Mouse (Mus musculus): ENCODE measurements around the gene Ttc7. TPM values are rescaled to one million over a fixed set of nuclear protein-coding genes. Genes with fewer than 3 reads are reported as not detected.

The Ttc7 gene
- total and polyA plus RNA-seq, 3 experiments, result 22.8 to 42.4 TPM; not detected in 1

GRCm38 (mm10) chr17:87387068-87387467, 104.4 kb downstream of the Ttc7 start (continued):
- TF ChIP-seq ZC3H11A (IDR thresholded peaks at IDR 0.05; ENCODE audit: low read depth, low read length) (no peak), ZNF384 (IDR thresholded peaks at IDR 0.05; ENCODE audit: low read depth, low read length) (no peak), E2F4 (IDR thresholded peaks at IDR 0.05; ENCODE audit: borderline replicate concordance, low read depth, low read length) (no peak)

DNA sequence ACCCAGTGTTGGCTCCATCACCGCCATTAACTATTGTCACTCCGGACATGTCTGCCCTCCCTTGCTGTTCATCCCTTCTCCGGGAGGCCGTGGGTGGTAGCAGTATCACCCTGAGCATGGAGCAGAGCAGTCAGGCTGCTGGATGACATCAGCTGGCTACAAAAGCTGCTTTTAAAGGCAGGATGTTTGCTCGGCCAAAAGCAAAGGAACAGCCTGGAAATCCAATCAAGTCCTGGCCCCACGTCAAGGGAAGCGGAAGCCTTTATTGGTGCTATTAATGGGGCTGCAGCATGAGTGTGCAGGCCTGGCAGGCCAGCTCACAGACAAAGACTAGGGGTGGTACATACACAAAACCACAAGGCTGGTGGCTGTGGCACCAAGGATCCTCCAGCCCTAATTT, 108.6 kb downstream of the Ttc7 start:
- Histone ChIP-seq H3K9me3 (replicated peaks; ENCODE audit: insufficient read depth, low read length) (no peaks in the 10 kb centered on the region), H3K4me3 (ENCODE audit: control insufficient read depth in 1 of 2, insufficient read depth in 1 of 2, low read depth in 2 of 2, low read length in 2 of 2) (no peak overlapping the region), H3K4me1 (ENCODE audit: control insufficient read depth in 1 of 2, insufficient read depth in 2 of 2, low read length in 2 of 2) (peaks cover 9 to 21% of the 10 kb centered on the region in 2 experiments), H3K27ac (ENCODE audit: control insufficient read depth, low read depth, low read length) (no peak overlapping the region), H3K79me2 (ENCODE audit: control insufficient read depth, insufficient read depth, low read length, poor library complexity) (no peaks in the 10 kb centered on the region), H3K27me3 (ENCODE audit: control insufficient read depth in 1 of 2, insufficient read depth in 2 of 2, low read length in 2 of 2) (no peaks in the 10 kb centered on the region), H3K36me3 (ENCODE audit: control insufficient read depth in 1 of 2, insufficient read depth in 2 of 2, low read length in 2 of 2) (peaks cover 0 to 8% of the 10 kb centered on the region in 2 experiments; a peak in 2 of 4 replicates), H3K9ac (ENCODE audit: control insufficient read depth, low read depth, low read length, poor library complexity, severe bottlenecking) (no peak overlapping the region)
- no peak for DNase-seq (ENCODE audit: low read depth, low spot score)
- no peak for TF ChIP-seq MEF2A (IDR thresholded peaks at IDR 0.05; ENCODE audit: extremely low read depth, insufficient replicate concordance, low read depth, low read length, poor library complexity, severe bottlenecking)

- H3K27me3 ChIP-seq (ENCODE audit: control insufficient read depth in 1 of 2, insufficient read depth in 2 of 2, low read length in 2 of 2), result no peaks in the 10 kb centered on the region
- no peaks in the 10 kb centered on the region for H3K79me2 ChIP-seq (ENCODE audit: control insufficient read depth, insufficient read depth, low read length, poor library complexity)
- H3K27ac ChIP-seq (ENCODE audit: control insufficient read depth, low read depth, low read length), result no peak overlapping the region
- H3K9me3 ChIP-seq (replicated peaks; ENCODE audit: insufficient read depth, low read length), result no peaks in the 10 kb centered on the region
- H3K9ac ChIP-seq (ENCODE audit: control insufficient read depth, low read depth, low read length, poor library complexity, severe bottlenecking), result no peak overlapping the region
- no peak for DNase-seq (ENCODE audit: low read depth, low spot score)
- TF ChIP-seq MYC (IDR thresholded peaks at IDR 0.05; ENCODE audit: low read depth, low read length) (no peak), POLR2A (IDR thresholded peaks at IDR 0.05; ENCODE audit: control insufficient read depth in 1 of 2, insufficient read depth in 1 of 2, low read depth in 1 of 2, low read length in 2 of 2, poor library complexity in 1 of 2) (no peak), SIN3A (IDR thresholded peaks at IDR 0.05; ENCODE audit: low read length) (no peak), CHD2 (IDR thresholded peaks at IDR 0.05; ENCODE audit: low read length) (no peak), ZC3H11A (IDR thresholded peaks at IDR 0.05; ENCODE audit: low read depth, low read length) (no peak), NRF1 (IDR thresholded peaks at IDR 0.05; ENCODE audit: insufficient read depth, low read depth, low read length, poor library complexity, severe bottlenecking) (no peak), TBP (IDR thresholded peaks at IDR 0.05; ENCODE audit: low read depth, low read length) (no peak), TCF12 (IDR thresholded peaks at IDR 0.05; ENCODE audit: low read depth, low read length) (no peak), GATA1 (IDR thresholded peaks at IDR 0.05; ENCODE audit: low read depth, low read length) (no peak), BHLHE40 (IDR thresholded peaks at IDR 0.05; ENCODE audit: borderline replicate concordance, low read depth, low read length) (no peak), ZNF384 (IDR thresholded peaks at IDR 0.05; ENCODE audit: low read depth, low read length) (no peak), E2F4 (IDR thresholded peaks at IDR 0.05; ENCODE audit: borderline replicate concordance, low read depth, low read length) (no peak), USF2 (IDR thresholded peaks at IDR 0.05; ENCODE audit: borderline replicate concordance in 1 of 2, insufficient read depth in 1 of 2, low read depth in 1 of 2, low read length in 2 of 2) (no peak)
- no peak overlapping the region for H3K4me3 ChIP-seq (ENCODE audit: control insufficient read depth in 1 of 2, insufficient read depth in 1 of 2, low read depth in 2 of 2, low read length in 2 of 2)
- H3K4me1 ChIP-seq (ENCODE audit: control insufficient read depth in 1 of 2, insufficient read depth in 2 of 2, low read length in 2 of 2), result peaks cover 8 to 18% of the 10 kb centered on the region in 2 experiments
- H3K36me3 ChIP-seq (ENCODE audit: control insufficient read depth in 1 of 2, insufficient read depth in 2 of 2, low read length in 2 of 2), result peaks cover 0 to 7% of the 10 kb centered on the region in 2 experiments; a peak in 2 of 4 replicates
Measured at GRCm38 (mm10) chr17:87397088-87397487, 114.4 kb downstream of the Ttc7 start.

All from MEL (cell line).